Mouse (Mus musculus) E14TG2a.4 (cell line): ENCODE results near the gene Ldlrad3.

Source experiments
- H3K27me3 ChIP-seq: 2 replicates; pipeline ENCODE4 v1.6.1; 2014; ENCODE audit warnings: low read length, control low read depth; ENCODE audit not compliant: insufficient read depth
- H3K36me3 ChIP-seq: 2 replicates; pipeline ENCODE4 v1.6.1; 2014; ENCODE audit warnings: low read length, control low read depth; ENCODE audit not compliant: insufficient read depth
- H3K4me1 ChIP-seq: replicated peaks from 2 replicates; pipeline ENCODE4 v1.6.1; 2014; ENCODE audit warnings: low read depth, low read length, control low read depth
- H3K4me3 ChIP-seq: replicated peaks from 2 replicates; pipeline ENCODE4 v1.5.1; 2014; ENCODE audit warnings: mild to moderate bottlenecking, low read length
- H3K9me3 ChIP-seq: 2 replicates; pipeline ENCODE4 v1.6.1; 2014; ENCODE audit warnings: low read length, control low read depth
- CTCF ChIP-seq: conservative IDR thresholded peaks from 2 replicates; pipeline ENCODE4 v1.5.1; 2014; ENCODE audit warnings: low read length
- NANOG ChIP-seq: IDR thresholded peaks from 2 replicates; pipeline ENCODE4 v1.6.1; 2014; ENCODE audit warnings: borderline replicate concordance, low read length, mixed read lengths
- POU5F1 ChIP-seq: IDR thresholded peaks from 2 replicates; pipeline ENCODE4 v1.6.1; 2014; ENCODE audit warnings: low read length, borderline replicate concordance

Ldlrad3 gene

GRCm38 (mm10) chr2:102185951-102186561 lies at the start of gene Ldlrad3:
Gene Ldlrad3 (minus strand): TSS chr2:102186385.
- Histone ChIP-seq H3K27me3 (peaks cover 12% of the 10 kb centered on the region), H3K9me3 (peaks cover 4% of the 10 kb centered on the region; the same call in 1 of the 2 replicates), H3K36me3 (peaks cover 6% of the 10 kb centered on the region; the same call in 1 of the 2 replicates), H3K4me3 (peak within 1 kb of the TSS; percentile 86), H3K4me1 (peaks cover 55% of the 10 kb centered on the region)
- TF ChIP-seq CTCF (no peak), POU5F1 (no peak), NANOG (no peak)

DNA sequence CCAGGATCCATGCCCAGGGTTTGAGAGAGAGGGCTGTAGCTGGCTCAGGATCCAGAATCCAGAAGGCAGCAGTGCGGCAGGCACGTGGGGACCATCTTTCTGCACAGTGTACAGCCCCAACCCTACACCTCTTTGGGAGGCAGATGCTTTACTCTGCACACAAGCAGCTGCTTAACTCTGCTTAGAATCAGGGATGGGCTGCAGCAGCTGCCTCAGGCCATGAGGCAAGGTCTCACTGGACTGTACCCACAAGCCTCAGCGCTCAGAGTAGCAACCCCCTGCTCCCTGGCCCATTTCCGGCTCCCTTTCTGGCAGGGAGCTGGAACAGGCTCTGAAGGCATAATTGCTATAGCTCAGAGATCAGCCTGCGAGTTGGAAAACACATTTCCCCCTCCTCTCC lies 45.3 kb upstream of the Ldlrad3 start:
- peaks cover 15% of the 10 kb centered on the region for H3K27me3 ChIP-seq
- no peaks in the 10 kb centered on the region for H3K36me3 ChIP-seq
- H3K9me3 ChIP-seq, result no peaks in the 10 kb centered on the region
- H3K4me3 ChIP-seq, result peak overlapping the region; percentile 65
- TF ChIP-seq NANOG, result no peak
- TF ChIP-seq POU5F1, result no peak
- TF ChIP-seq CTCF, result no peak
- H3K4me1 ChIP-seq, result peaks cover 30% of the 10 kb centered on the region

- TF ChIP-seq CTCF (no peak), POU5F1 (no peak), NANOG (no peak)
- H3K27me3 ChIP-seq, result peaks cover 15% of the 10 kb centered on the region
- no peaks in the 10 kb centered on the region for H3K36me3 ChIP-seq
- H3K4me3 ChIP-seq, result no peak overlapping the region
- peaks cover 30% of the 10 kb centered on the region for H3K4me1 ChIP-seq
- no peaks in the 10 kb centered on the region for H3K9me3 ChIP-seq
Observed at GRCm38 (mm10) chr2:102229126-102229525, 42.9 kb upstream of the Ldlrad3 start.

- no peaks in the 10 kb centered on the region for H3K9me3 ChIP-seq
- no peaks in the 10 kb centered on the region for H3K36me3 ChIP-seq
- H3K27me3 ChIP-seq, result peaks cover 15% of the 10 kb centered on the region
- H3K4me1 ChIP-seq, result peaks cover 36% of the 10 kb centered on the region
- no peak overlapping the region for H3K4me3 ChIP-seq
- no peak for TF ChIP-seq POU5F1
- no peak for TF ChIP-seq NANOG
- no peak for TF ChIP-seq CTCF
Observed at GRCm38 (mm10) chr2:102228331-102228730, 42.1 kb upstream of the Ldlrad3 start.

DNA sequence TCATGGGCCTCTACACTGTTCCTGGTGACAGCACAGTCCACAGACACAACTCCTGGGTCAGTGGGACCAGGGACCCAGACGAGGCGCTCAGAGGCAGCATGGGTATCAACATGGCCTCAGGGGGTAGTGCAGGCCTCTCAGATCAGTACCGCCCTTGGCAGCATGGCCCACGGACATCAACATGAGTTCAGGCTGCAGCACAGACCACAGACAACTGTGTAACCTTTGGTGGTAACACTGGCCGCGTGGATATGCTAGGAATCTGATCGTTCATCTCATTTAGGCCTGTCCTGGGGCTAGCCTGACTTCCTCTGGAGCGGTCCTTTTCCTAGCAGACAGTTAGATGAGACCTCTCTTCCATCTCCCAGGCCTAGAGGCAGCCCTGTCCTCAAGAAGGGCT lies 41.7 kb upstream of the Ldlrad3 start:
- no peaks in the 10 kb centered on the region for H3K9me3 ChIP-seq
- H3K4me3 ChIP-seq, result no peak overlapping the region
- no peak for TF ChIP-seq NANOG
- H3K4me1 ChIP-seq, result peaks cover 40% of the 10 kb centered on the region
- H3K36me3 ChIP-seq, result no peaks in the 10 kb centered on the region
- peaks cover 15% of the 10 kb centered on the region for H3K27me3 ChIP-seq

DNA sequence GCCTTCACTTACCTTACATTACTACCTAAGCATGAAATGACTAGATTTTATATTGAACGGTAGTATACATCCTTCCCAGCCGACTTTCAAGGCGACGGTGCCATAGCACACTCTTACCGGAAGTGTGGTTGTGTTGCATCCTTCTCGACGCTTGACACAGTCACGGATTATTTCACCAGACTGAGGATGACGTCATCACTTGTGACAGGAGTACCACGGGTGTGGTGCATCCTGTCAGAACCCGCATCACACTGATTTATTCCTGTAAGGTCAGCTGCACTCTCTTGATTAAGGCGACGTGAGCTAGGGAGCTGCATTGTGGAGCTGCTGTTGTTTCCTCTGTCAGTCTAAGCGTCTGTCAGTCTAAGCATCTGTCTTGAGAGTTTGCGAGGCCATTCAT lies 40.1 kb upstream of the Ldlrad3 start:
- Histone ChIP-seq H3K27me3 (peaks cover 15% of the 10 kb centered on the region), H3K4me1 (peaks cover 33% of the 10 kb centered on the region), H3K36me3 (no peaks in the 10 kb centered on the region), H3K4me3 (no peak overlapping the region), H3K9me3 (no peaks in the 10 kb centered on the region)
- TF ChIP-seq POU5F1 (no peak), CTCF (no peak), NANOG (no peak)

DNA sequence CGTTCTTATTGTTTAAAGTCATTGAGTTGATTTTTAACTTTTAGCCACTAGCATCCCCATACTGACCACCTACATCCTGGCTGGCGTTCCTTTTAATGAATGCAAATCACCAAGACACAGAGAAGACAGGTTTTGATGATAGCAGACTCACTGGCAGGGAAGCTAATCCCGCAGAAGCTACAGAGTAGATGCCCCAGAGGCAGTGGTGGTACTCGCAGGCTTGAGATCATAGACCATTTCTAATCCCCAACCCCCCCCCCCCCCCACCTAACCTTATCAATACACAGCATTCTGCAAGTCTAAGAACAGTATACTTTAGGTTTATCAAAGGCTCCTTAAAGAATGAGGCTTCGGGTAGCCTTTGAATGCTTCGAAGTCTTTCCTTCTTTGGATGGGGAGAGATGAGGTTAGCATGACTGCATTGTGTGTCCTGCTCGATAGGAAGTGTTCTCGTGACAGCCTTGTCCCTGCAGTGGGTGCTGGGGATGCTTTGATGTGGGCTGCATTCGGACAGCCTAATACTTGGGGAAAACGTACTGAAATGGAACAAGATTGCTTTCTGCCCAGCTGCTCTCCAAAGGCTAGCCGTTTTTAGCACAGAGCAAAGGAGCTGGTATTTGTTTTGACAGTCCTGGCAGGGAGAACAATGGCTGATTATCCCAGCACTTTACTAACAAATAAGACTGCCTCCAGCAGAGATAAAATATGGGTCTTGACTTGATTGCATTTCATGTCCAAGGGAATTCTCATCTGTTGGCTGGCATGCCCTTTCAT lies 37.4 kb upstream of the Ldlrad3 start:
- Histone ChIP-seq H3K36me3 (no peaks in the 10 kb centered on the region), H3K4me1 (peaks cover 17% of the 10 kb centered on the region), H3K27me3 (peaks cover 8% of the 10 kb centered on the region), H3K9me3 (no peaks in the 10 kb centered on the region), H3K4me3 (no peak overlapping the region)
- TF ChIP-seq POU5F1, result no peak
- TF ChIP-seq CTCF, result no peak
- TF ChIP-seq NANOG, result no peak

GRCm38 (mm10) chr2:102222749-102223148 lies 36.6 kb upstream of the Ldlrad3 start:
- peaks cover 17% of the 10 kb centered on the region for H3K4me1 ChIP-seq
- no peaks in the 10 kb centered on the region for H3K36me3 ChIP-seq
- no peak overlapping the region for H3K4me3 ChIP-seq
- TF ChIP-seq CTCF (no peak), NANOG (no peak)
- no peaks in the 10 kb centered on the region for H3K9me3 ChIP-seq
- H3K27me3 ChIP-seq, result 0 out of 2 replicates have a peak, but pooled peaks cover 1% of the 10 kb centered on the region
